Mouse (Mus musculus) frontal cortex, postnatal 25 days (tissue): ENCODE data around the gene Col13a1.
A peak's percentile ranks its signal among the peaks of the same experiment; 100 is the strongest.

ENCODE experiments used
- DNase-seq, 2 experiments: peaks; one replicate each; pipeline ENCODE4 v3.0.0; 2022; ENCODE audit warnings: low spot score in 2 of 2

Col13a1 gene

GRCm38 (mm10) chr10:61978866-61979340, at the start of gene Col13a1:
TSS of gene Col13a1 (minus strand) at chr10:61979108.
- DNase-seq: no peak

- DNase-seq: no peak
Measured at GRCm38 (mm10) chr10:62027699-62028098, 48.8 kb upstream of the Col13a1 start.

- no peak for DNase-seq
Measured at GRCm38 (mm10) chr10:62023821-62024551, 45.1 kb upstream of the Col13a1 start.

GRCm38 (mm10) chr10:62020068-62020620, 41.2 kb upstream of the Col13a1 start:
- no peak for DNase-seq

GRCm38 (mm10) chr10:62019386-62020067, 40.6 kb upstream of the Col13a1 start:
- no peak for DNase-seq

GRCm38 (mm10) chr10:62016947-62017346, 38.0 kb upstream of the Col13a1 start:
- no peak for DNase-seq

GRCm38 (mm10) chr10:62013190-62013589, 34.3 kb upstream of the Col13a1 start:
- DNase-seq: no peak

- DNase-seq: no peak
Measured at GRCm38 (mm10) chr10:62012371-62012770, 33.5 kb upstream of the Col13a1 start.

- no peak for DNase-seq
Measured at GRCm38 (mm10) chr10:62009981-62010500, 31.1 kb upstream of the Col13a1 start.

- no peak for DNase-seq
Measured at GRCm38 (mm10) chr10:62007958-62008357, 29.1 kb upstream of the Col13a1 start.

GRCm38 (mm10) chr10:62006371-62006770, 27.5 kb upstream of the Col13a1 start:
- no peak for DNase-seq

GRCm38 (mm10) chr10:62000216-62000615, 21.3 kb upstream of the Col13a1 start:
- DNase-seq: no peak

- DNase-seq: no peak
Measured at GRCm38 (mm10) chr10:61999766-62000165, 20.9 kb upstream of the Col13a1 start.

GRCm38 (mm10) chr10:61991481-61992424, 12.8 kb upstream of the Col13a1 start:
- DNase-seq: no peak

- peak; percentile 89 to 92 for DNase-seq
Measured at GRCm38 (mm10) chr10:61980424-61980823, 1.5 kb upstream of the Col13a1 start.

GRCm38 (mm10) chr10:61978112-61978865, 619 bp downstream of the Col13a1 start:
- no peak for DNase-seq

- no peak for DNase-seq
Measured at GRCm38 (mm10) chr10:61977392-61978096, 1.4 kb downstream of the Col13a1 start.

GRCm38 (mm10) chr10:61976987-61977386, 1.9 kb downstream of the Col13a1 start:
- DNase-seq: no peak

- DNase-seq: no peak
Measured at GRCm38 (mm10) chr10:61974581-61974980, 4.3 kb downstream of the Col13a1 start.

- DNase-seq: no peak
Measured at GRCm38 (mm10) chr10:61972041-61972440, 6.9 kb downstream of the Col13a1 start.
